Mouse (Mus musculus) G1E-ER4 (cell line): ENCODE results near the gene B3gntl1. TPM values are rescaled to one million over a fixed set of nuclear protein-coding genes. Genes with fewer than 3 reads are reported as not detected.

ENCODE experiments used
- GATA1 ChIP-seq: IDR thresholded peaks from one replicate; pipeline ENCODE4 v1.8.0; 2012; ENCODE audit warnings: low read length, inconsistent platforms
- polyA plus RNA-seq: library from polyadenylated mRNA; stranded (reverse); fragments of >175 nt; gene quantifications from 2 replicates; pipeline ENCODE4 v1.2.3, GENCODE M21; 2012

The B3gntl1 gene
- polyA plus RNA-seq, 1 experiment: 1.7 TPM

GRCm38 (mm10) chr11:121627521-121627920 lies 45.4 kb downstream of the B3gntl1 start:
- TF ChIP-seq GATA1: no peak

- no peak for TF ChIP-seq GATA1
Measured at GRCm38 (mm10) chr11:121625007-121625406, 47.9 kb downstream of the B3gntl1 start.

- TF ChIP-seq GATA1: no peak
Measured at GRCm38 (mm10) chr11:121617371-121617770, 55.6 kb downstream of the B3gntl1 start.

- TF ChIP-seq GATA1: no peak
Measured at GRCm38 (mm10) chr11:121616501-121616900, 56.5 kb downstream of the B3gntl1 start.

- no peak for TF ChIP-seq GATA1
Measured at GRCm38 (mm10) chr11:121615961-121616485, 56.9 kb downstream of the B3gntl1 start.

GRCm38 (mm10) chr11:121610976-121611375 lies 62.0 kb downstream of the B3gntl1 start:
- TF ChIP-seq GATA1: no peak

- no peak for TF ChIP-seq GATA1
Measured at GRCm38 (mm10) chr11:121605604-121606003, 67.3 kb downstream of the B3gntl1 start.

GRCm38 (mm10) chr11:121601422-121601821 lies 71.5 kb downstream of the B3gntl1 start:
- TF ChIP-seq GATA1: no peak

GRCm38 (mm10) chr11:121597254-121597653 lies 75.7 kb downstream of the B3gntl1 start:
- no peak for TF ChIP-seq GATA1

- no peak for TF ChIP-seq GATA1
Measured at GRCm38 (mm10) chr11:121581856-121582255, 91.1 kb downstream of the B3gntl1 start.

Other genes with a start within 250 kb of the B3gntl1 start
- 0.03 and 0.06 TPM in 2 replicates for gene Fn3k, start 238.2 kb downstream of the B3gntl1 start, polyA plus RNA-seq
- 6.6 and 7.5 TPM in 2 replicates for gene Tbcd, start 221.2 kb downstream of the B3gntl1 start, polyA plus RNA-seq
- gene Zfp750, start 153.8 kb downstream of the B3gntl1 start, polyA plus RNA-seq: 0.02 and 0.04 TPM in 2 replicates
- gene Metrnl, start 28.4 kb upstream of the B3gntl1 start, polyA plus RNA-seq: not detected in 2 replicates
- gene Ptchd3, start 157.1 kb upstream of the B3gntl1 start, polyA plus RNA-seq: not detected in 2 replicates